Mouse (Mus musculus) retina, embryonic 14.5 days (tissue): ENCODE measurements at regions not wholly inside any gene's neighbourhood (a gene's known extent, or its start where the extent isn't known, plus 50 kb on each side); places are given as distances from the start of the nearest gene placed in this dataset.

Experiments used
- DNase-seq: peaks from one replicate; pipeline ENCODE4 v3.0.0-alpha.2; 2015; ENCODE audit warnings: low spot score

- peak; percentile 22 for DNase-seq
Observed at GRCm38 (mm10) chr1:43633246-43633645, 97.2 kb upstream of the 1500015O10Rik start.

GRCm38 (mm10) chr1:43635718-43636117 lies 94.7 kb upstream of the 1500015O10Rik start:
- DNase-seq: peak; percentile 32

- DNase-seq: no peak
Observed at GRCm38 (mm10) chr1:43637956-43638355, 92.4 kb upstream of the 1500015O10Rik start.

DNA sequence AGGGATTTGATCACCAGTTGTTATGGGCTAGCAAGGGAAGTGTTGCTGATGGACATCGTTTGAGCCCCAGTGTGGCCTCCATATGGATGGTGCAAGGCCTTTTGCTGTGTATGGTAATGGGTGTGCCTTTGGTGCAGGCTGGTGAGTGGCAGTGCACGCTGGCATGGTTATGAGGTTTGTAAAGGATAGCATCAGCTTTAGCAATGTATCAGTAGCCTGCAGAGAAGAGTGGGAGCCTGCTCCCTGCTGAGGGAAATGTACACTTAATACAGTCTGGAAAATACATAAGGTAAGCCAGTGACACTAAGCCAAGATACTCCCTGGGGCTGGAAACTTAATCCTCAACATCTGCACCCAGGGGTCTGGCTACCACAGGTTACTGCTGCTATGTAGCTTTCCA lies 58.4 kb upstream of the 1500015O10Rik start:
- no peak for DNase-seq
